Mouse (Mus musculus) liver, adult 2 months (tissue): ENCODE measurements around the gene Fzd5.

Experiments
- CTCF ChIP-seq: fragments of 200-500 bp; IDR thresholded peaks from 2 replicates; pipeline ENCODE4 v1.5.1; 2011; ENCODE audit warnings: low read depth, low read length, control low read depth
- POLR2A ChIP-seq: fragments of 200-500 bp; IDR thresholded peaks from 2 replicates; pipeline ENCODE4 v1.6.1; 2011; ENCODE audit warnings: low read length, control low read depth; ENCODE audit not compliant: insufficient read depth; ENCODE audit errors: extremely low read depth

DNA sequence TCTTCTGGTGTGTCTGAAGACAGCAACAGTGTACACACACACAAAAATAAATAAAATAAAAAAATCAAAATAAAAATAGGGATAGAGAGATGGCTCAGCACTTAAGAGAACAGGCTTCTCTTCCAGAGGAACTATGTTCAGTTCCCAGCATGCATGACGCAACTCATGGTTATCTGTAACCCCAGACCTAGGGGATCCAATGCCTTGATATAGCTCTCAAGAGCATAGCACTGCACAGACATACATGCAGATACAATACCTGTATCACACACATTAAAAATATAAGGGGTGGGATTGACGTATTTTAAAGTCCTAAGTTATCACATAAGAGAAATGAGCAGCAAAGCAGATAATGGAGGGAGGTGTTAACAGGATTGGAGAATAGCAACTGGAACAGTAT, 53.1 kb downstream of the Fzd5 start:
- no peak for TF ChIP-seq CTCF
- no peak for TF ChIP-seq POLR2A
